Mouse (Mus musculus) skeletal muscle tissue, adult 2 months (tissue): Measurements from ENCODE around the gene Mllt6.
"Not testable (repeated sequence)": the region's sequence is repeated elsewhere in the genome, so short reads cannot be mapped to it uniquely, and the experiment has no call there.

Experiments used
- DNase-seq: peaks from one replicate; pipeline ENCODE4 v3.0.0-alpha.2; 2012; ENCODE audit warnings: low read depth, low spot score

Mllt6 gene

DNA sequence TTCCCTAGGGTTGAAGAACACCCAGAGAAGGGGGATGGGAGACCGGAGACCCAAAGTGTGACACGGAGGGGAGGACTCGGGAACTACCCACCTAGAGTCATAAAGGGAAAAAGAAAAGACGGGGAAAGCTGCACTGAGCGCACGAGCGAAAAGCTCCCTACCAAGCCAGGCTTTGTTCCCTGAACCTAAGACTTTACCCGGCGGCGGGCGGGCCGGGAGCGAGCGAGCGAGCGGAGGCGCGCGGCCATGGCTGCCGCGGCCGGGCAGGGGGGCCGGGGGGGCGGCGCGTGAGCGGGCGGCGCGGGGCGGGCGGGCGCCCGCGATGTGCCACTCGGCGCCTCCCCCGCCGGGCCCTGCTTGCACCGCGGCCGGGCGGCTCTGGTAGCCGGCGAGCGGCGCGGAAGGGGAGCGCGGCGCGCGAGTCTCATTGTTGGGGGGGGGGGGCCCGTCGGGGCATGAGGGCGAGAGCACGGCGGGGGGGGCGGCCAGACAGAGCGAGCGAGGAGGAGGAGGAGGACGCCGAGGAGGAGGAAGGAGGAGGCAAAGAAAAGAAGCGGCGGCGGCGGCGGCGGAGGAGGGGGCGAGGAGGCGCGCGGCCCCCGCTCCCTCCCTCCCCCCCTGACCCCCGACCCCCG is at the start of gene Mllt6:
Gene Mllt6, plus strand, starts transcription at position 522 of the 635 bp plus-strand sequence.
- DNase-seq = peak; percentile 63

- DNase-seq = no peak
These were observed 47.9 kb upstream of the Mllt6 start for GRCm38 (mm10) chr11:97615276-97615675.

DNA sequence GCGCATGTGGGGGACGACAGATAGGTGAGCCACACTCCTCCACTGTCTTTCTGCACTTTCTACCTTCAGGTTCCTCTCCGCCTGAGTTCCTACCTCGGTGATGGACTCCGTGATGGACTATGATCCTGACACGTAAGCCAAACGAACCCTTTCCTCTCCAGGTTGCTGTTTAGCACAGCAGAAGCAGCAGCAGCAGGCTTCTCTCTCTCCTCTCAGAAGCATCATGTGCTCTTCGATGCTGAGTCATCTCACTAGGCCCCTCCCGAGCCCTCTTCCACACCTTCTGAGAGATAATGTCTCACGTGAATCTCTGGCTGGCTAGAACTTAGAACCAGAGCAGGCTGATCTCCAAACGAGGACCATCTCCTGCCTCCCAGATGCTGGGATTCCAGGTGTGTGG is 44.8 kb upstream of the Mllt6 start:
- no peak for DNase-seq

- DNase-seq = no peak
These were observed 43.8 kb upstream of the Mllt6 start for GRCm38 (mm10) chr11:97619391-97619795.

DNA sequence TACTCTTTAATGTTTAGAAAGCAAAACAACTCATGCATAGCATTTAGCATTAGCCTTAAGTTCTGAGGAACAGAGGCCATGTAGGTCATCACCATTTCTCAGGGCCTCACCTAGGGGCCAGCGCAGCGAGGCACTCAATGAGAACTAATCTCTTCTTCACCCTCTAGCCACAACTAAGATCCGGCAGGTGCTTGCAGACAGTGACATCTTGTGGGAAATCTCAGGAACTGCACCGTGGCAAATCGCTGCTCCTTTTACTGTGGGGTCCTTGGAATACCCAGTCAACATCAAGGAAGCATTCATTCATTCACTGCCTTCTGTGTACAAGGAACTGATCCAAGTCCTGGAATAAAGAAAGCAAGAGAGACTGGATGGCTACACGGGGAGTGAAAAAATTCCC is 40.8 kb upstream of the Mllt6 start:
- peak; percentile 54 for DNase-seq

DNA sequence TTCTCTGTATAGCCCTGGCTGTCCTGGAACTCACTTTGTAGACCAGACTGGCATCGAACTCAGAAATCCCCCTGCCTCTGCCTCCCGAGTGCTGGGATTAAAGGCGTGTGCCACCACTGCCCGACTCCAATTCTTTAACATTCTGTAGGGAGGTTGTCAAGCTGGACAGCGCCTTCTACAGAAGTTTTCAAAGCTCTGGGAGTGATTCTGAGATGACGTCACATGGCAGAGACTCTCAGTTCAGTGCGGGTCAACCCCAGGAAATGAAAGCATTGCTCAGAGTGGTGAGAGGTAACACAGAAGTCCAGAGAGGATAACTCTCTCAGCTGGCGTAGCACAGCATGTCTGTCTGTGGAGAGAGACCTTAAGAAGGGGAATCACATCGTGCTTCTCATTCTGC is 40.0 kb upstream of the Mllt6 start:
- no peak for DNase-seq

DNA sequence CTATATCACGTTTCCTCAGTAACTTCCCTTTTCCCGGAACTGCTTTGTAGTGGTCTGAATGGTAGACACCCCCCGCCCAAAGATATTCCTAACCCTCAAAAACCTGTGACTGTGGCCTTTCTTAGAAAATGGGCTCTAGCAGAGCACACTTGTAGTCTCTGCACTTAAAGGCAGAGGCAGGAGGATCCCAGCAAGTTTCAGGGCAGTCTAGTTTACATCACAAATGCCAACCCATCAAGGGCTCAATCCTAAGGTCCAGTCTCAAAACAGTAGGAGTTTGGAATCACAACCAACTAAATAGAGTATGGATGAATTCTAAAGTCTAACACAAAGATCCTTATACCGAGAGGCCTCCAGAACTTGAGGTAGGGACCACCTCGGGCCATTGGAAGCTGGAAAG is 37.7 kb upstream of the Mllt6 start:
- no peak for DNase-seq

DNA sequence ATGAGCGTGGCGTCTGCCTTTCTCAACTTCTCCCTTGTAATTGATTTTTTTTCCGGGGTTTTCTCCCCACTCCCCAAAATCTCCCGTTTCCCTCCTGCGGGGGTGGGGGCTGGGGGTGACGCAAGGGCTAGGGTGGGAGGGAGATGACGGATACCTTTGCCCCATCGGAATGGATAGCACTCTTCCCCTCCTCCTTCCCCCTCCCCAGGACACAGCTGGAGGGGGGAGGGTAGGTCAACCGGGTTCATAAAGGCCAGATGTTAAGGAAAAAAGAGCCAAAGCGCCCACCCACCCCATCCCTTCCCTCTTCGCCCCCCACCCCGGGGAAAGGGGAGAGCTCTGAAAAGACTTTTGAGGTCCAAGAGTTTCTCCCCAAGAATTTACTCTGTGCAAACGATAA is 36.8 kb upstream of the Mllt6 start:
- DNase-seq = no peak

DNA sequence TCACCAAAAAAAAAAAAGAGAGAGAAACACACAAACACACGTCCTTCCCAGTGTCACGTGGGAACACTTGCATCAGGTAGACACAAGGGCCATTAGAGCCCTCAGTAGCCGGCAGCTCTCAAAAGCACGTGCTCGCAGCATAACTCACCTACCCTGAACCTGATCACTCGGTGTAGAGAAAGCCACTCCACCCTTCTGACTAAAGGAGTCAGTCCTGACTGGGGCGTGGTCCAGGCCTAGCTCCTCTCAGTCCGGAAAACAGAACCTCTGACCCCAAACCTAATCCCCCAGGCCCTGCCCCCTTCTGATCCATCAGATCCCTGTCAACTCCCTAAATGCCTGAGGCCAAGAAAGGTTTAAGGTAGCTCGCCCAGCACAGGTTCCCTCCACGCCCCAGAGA is 36.4 kb upstream of the Mllt6 start:
- DNase-seq = no peak

DNA sequence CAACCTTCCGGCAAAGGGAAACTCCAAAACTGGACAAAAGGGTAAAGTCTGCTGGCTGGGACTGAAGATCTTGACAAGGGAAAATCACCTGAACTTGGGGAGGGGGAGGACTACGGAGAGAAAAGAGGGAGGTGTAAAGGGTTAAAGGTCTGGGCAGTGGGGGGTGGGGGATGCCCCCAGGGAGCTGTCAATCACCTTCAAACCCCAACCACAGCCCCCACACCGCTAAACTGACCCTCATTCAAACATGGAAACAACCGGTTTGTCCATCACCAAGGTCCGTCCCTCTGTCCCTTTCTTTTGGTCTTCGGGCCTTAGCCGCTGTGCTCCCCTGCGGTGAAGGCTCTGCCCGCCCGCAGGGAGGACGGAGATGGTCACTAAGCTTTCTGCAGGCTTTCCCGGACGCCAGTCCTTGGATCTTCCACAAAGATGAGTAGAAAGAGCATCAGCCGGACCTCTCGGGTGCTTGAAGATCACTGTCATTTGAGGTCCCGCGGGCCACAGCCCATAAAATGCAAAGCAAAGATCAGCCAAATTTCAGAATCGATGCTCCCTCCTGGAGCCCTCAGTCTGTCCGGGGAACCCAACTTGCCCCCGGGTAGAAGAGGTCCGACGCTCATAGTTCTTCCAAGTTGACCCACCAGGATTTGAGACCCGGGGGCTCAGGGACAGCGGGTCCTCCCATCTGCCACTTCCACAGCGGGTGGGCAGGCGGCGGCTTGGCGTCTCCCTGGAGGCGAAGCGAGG is 35.5 kb upstream of the Mllt6 start:
- no peak for DNase-seq

- no peak for DNase-seq
These were observed 35.0 kb upstream of the Mllt6 start for GRCm38 (mm10) chr11:97628303-97628567.

DNA sequence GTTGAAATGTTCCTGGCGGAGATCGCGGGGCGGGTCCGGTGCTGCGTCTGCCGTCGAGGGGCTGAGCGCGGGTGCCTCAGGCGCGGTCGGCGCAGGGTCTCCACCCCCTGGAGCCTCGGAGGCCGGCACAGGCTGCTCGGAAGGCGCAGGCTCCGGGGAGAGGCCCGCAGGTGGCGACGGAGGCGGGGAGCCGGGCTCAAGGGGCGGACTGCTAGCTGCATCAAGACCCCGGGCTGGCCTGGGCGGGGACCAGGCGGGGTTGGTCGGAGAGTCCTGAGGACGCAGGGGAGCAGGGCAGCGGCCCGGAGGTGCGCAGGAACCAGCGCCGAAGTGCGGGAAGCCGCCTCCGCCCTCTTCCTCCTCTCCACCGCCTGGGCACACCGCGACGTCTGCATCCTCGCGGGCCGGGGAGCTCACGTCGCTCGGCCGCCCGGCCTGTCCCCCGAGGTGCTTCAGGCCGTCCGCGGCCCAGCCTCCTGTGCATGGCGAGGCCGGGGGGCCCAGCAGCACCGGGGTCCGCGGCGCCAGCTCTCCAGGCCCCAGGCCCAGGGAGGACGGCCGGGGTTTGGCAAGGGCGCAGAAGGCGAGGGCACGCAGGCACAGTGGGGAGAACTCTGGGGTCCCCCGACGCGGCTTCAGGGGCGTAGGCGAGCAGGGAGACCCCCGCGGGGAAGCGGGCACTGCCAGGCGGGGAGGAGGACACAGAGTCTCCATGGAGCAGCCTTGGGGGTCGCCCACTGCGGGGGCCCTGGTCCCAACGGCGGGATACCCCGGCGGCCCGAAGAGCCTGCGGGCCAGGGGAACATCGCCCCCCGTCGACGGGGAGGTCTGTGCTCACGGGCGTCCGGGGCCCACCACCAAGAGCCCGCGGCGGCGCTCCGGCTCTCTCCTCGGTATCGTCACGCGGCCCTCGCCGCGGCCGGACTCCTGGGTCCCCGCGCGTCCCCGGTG is 34.4 kb upstream of the Mllt6 start:
- DNase-seq = no peak

DNA sequence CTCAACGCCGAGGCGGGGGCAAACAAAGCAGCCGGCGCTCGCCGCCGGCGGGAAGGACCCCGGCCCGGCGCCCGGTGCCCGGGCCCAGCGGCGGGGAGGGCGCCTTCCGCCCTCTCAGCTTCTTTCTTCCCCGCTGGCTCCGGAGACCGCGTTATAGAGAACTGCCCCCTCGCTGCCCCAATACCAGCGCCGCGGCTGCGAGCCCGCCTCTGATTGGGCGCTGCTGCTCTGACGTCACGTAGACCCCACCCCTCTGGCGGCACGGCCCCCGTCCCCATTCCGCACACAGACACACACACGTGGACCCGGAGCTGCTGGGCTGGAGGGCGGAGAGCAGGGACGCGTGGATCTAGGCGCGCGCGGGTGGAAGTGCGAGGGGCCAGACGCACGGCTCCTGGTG is 33.6 kb upstream of the Mllt6 start, which contains the start of gene Epop:
Gene Epop, minus strand, starts transcription at position 127 of the 400 bp plus-strand sequence.
- peak; percentile 81 for DNase-seq

DNA sequence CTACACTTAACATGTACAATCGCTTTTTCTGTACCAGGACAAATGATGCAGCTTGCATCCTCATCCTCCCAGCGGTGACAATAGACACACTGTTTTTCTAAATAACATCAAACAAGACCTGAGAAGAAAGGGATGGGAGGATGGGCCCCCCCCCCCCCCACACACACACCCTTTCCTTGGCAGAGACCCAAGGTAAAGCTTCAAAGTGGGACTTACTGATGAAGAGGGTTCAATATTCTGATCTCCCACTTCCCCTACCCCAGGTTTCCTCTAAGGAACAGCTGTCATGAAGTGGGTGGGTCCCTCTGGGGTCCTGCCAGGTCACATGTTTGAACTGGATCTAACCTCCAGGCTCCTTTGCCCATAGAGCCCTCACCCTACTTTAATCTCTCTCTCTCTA is 32.2 kb upstream of the Mllt6 start:
- no peak for DNase-seq

GRCm38 (mm10) chr11:97631500-97631899 is 31.7 kb upstream of the Mllt6 start:
- no peak for DNase-seq

DNA sequence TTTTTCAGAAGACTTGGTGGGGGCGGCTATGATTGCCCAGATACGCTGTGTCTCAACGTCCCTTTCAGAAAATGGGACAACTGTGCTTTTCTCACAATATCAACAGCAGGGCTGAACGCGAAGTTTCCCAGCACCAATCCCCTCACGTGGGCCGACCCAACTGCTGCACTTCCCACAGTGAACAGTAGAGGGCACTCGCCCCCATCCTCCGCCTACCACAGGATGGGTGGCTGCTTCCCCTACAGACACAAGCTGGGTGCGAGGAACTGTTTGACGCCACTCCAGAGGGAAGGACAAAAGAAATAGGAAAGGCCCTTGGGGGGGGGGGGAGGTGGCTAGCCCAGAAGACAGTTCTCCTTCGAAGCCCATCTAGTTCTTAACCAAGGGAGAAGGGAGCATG is 31.3 kb upstream of the Mllt6 start:
- no peak for DNase-seq

DNA sequence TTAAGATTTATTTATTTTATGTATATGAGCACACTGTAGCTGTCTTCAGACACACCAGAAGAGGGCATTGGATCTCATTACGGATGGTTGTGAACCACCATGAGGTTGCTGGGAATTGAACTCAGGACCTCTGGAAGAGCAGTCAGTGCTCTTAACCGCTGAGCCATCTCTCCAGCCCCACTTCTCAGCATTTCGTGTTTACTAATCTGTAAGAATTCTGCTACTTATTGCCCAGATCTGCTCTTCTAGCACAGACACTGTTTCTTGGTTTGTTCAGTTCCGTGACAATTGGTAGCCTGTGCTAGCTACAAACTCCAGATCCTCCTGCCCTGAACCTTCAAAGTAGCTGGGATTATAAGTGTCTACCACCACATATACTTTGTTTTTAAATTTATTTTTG is 30.8 kb upstream of the Mllt6 start:
- DNase-seq = not testable (repeated sequence)

GRCm38 (mm10) chr11:97635468-97636019 is 27.7 kb upstream of the Mllt6 start:
- DNase-seq = no peak

DNA sequence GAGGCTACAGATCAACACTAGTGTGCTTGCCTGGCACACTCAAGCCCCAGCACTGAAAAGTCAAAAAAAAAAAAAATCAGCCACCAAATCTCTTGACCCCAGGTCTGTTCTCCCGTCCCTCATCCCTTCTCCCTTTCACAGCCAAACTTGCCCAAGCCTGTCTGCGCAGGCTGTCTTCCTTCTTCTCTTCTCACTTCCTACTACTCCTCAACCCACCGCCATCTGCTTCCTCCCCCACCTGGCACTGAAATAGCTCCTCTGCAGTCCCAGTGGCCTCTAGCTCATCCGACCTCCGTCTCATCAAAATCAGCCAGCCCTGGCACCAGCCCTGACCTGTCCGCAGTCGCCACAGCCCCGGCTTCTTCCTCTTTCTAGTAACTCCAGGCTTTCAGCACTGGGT is 21.5 kb upstream of the Mllt6 start:
- no peak for DNase-seq

GRCm38 (mm10) chr11:97642746-97643145 is 20.5 kb upstream of the Mllt6 start:
- DNase-seq = no peak

DNA sequence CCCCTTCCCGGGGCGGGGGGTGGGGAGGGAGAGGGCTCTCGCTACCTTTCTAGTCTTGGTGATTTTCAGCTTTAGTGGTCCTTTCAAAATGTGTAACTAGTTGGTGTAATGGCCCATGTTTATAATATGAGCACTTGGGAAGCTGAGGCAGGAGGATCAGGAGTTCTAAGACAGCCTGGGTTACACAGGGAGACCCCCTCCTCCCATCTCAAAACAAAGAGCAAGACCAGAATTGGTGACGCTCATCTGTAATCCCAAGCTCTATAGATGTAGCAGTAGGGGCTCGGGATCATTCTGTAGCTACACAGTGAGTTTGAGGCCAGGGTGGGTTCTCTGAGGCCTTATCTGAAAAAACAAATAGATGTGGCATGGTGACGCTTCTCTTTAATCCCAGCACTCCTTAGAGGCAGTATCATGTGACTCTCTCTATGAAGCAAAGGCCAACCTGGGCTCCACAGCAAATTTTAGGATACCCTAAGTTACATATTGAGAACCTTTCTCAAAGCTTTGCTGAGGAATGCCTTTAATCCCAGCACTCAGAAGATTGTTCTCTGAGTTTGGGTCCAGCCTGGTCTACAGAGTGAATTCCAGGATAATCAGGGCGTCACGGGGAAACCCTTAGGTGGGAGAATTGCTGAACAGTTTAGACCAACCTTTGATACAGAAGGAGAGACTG is 19.7 kb upstream of the Mllt6 start:
- DNase-seq = no peak

- peak; percentile 61 for DNase-seq
These were observed 18.4 kb upstream of the Mllt6 start for GRCm38 (mm10) chr11:97644834-97645233.
